Mouse (Mus musculus): Measurements from ENCODE around the gene Agpat3. TPM values are rescaled to one million over a fixed set of nuclear protein-coding genes. Genes with fewer than 3 reads are reported as not detected.
"Not testable (repeated sequence)": the region's sequence is repeated elsewhere in the genome, so short reads cannot be mapped to it uniquely, and the experiment has no call there.

The Agpat3 gene
- polyA plus RNA-seq, 1 experiment = 21.4 TPM

- TF ChIP-seq CTCF (IDR thresholded peaks at IDR 0.05; ENCODE audit: control insufficient read depth, insufficient read depth, low read length) (no peak), POLR2A (IDR thresholded peaks at IDR 0.05; ENCODE audit: borderline replicate concordance, control insufficient read depth, low read depth, low read length) (no peak)
- H3K4me3 ChIP-seq (replicated peaks; ENCODE audit: control insufficient read depth, low read depth, low read length) = no peak overlapping the region
- H3K4me1 ChIP-seq (ENCODE audit: control insufficient read depth, insufficient read depth, low read length) = peaks cover 4% of the 10 kb centered on the region
- peak overlapping the region; percentile 67 for H3K27ac ChIP-seq (ENCODE audit: control insufficient read depth, insufficient read depth, low read depth, low read length, poor library complexity)
- 4% methylated on average over 9 of the region's 9 CpGs for WGBS
Measured at GRCm38 (mm10) chr10:78366851-78367312, 14.6 kb upstream of the Agpat3 start.

GRCm38 (mm10) chr10:78366195-78366834 is 14.0 kb upstream of the Agpat3 start:
- Histone ChIP-seq H3K27ac (ENCODE audit: control insufficient read depth, insufficient read depth, low read depth, low read length, poor library complexity) (peak overlapping the region; percentile 67), H3K4me3 (replicated peaks; ENCODE audit: control insufficient read depth, low read depth, low read length) (no peak overlapping the region), H3K4me1 (ENCODE audit: control insufficient read depth, insufficient read depth, low read length) (peaks cover 4% of the 10 kb centered on the region)
- TF ChIP-seq POLR2A (IDR thresholded peaks at IDR 0.05; ENCODE audit: borderline replicate concordance, control insufficient read depth, low read depth, low read length) (no peak), CTCF (IDR thresholded peaks at IDR 0.05; ENCODE audit: control insufficient read depth, insufficient read depth, low read length) (no peak)
- WGBS = 54% methylated on average over 5 of the region's 5 CpGs

GRCm38 (mm10) chr10:78365555-78365954 is 13.3 kb upstream of the Agpat3 start:
- Histone ChIP-seq H3K4me1 (ENCODE audit: control insufficient read depth, insufficient read depth, low read length) (peaks cover 4% of the 10 kb centered on the region), H3K27ac (ENCODE audit: control insufficient read depth, insufficient read depth, low read depth, low read length, poor library complexity) (no peak overlapping the region), H3K4me3 (replicated peaks; ENCODE audit: control insufficient read depth, low read depth, low read length) (no peak overlapping the region)
- WGBS = 90% methylated on average over 6 of the region's 6 CpGs
- TF ChIP-seq CTCF (IDR thresholded peaks at IDR 0.05; ENCODE audit: control insufficient read depth, insufficient read depth, low read length) = no peak
- no peak for TF ChIP-seq POLR2A (IDR thresholded peaks at IDR 0.05; ENCODE audit: borderline replicate concordance, control insufficient read depth, low read depth, low read length)

DNA sequence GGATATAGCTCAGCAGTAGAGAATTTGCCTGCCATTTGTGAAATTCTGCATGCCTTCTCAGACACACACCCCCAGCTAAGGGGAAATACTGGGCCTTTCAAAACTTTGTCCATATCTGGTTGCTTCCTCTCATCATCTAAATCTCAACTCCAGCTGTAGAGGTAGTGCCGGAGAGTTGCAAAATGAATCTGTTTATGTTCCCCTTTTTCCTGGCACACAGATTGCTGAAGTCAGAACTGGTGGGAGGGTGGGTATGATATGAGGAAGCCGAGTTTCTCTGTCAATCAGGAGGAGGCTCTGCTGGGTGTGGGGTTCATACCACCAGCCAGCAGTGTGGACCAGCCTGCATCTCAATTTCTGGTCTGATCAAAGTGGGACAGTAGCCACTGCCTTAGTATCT is 11.8 kb upstream of the Agpat3 start:
- H3K4me3 ChIP-seq (replicated peaks; ENCODE audit: control insufficient read depth, low read depth, low read length) = no peak overlapping the region
- H3K27ac ChIP-seq (ENCODE audit: control insufficient read depth, insufficient read depth, low read depth, low read length, poor library complexity) = no peak overlapping the region
- no peak for TF ChIP-seq POLR2A (IDR thresholded peaks at IDR 0.05; ENCODE audit: borderline replicate concordance, control insufficient read depth, low read depth, low read length)
- no peak for TF ChIP-seq CTCF (IDR thresholded peaks at IDR 0.05; ENCODE audit: control insufficient read depth, insufficient read depth, low read length)
- 2% methylated on average over 2 of the region's 2 CpGs for WGBS
- H3K4me1 ChIP-seq (ENCODE audit: control insufficient read depth, insufficient read depth, low read length) = peaks cover 4% of the 10 kb centered on the region

DNA sequence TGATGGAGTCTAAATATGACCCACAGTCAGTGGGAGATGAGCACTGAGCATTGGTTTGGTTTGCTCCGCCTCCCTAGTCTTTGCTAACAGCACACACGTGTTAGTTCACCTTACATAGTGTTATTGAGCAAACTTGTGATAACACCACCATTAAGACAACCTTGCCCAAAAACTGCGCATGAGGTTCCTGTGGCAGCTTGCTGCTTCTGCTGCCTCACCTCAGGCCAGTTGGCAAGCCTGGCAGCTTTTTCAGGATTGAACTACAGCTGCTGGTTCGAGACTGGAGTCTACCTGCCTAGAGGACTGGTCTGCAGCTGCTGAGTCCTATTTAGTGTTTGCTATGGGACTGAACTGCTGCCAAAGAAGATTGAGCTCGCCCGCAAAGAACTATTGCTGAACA is 11.1 kb upstream of the Agpat3 start:
- Histone ChIP-seq H3K27ac (ENCODE audit: control insufficient read depth, insufficient read depth, low read depth, low read length, poor library complexity) (no peak overlapping the region), H3K4me1 (ENCODE audit: control insufficient read depth, insufficient read depth, low read length) (peaks cover 3% of the 10 kb centered on the region; the same call in 1 of the 2 replicates), H3K4me3 (replicated peaks; ENCODE audit: control insufficient read depth, low read depth, low read length) (no peak overlapping the region)
- WGBS = 73% methylated on average over 6 of the region's 6 CpGs
- TF ChIP-seq CTCF (IDR thresholded peaks at IDR 0.05; ENCODE audit: control insufficient read depth, insufficient read depth, low read length) (no peak), POLR2A (IDR thresholded peaks at IDR 0.05; ENCODE audit: borderline replicate concordance, control insufficient read depth, low read depth, low read length) (no peak)

GRCm38 (mm10) chr10:78361951-78362350 is 9.7 kb upstream of the Agpat3 start:
- H3K4me3 ChIP-seq (replicated peaks; ENCODE audit: control insufficient read depth, low read depth, low read length) = no peak overlapping the region
- WGBS = 76% methylated on average over 2 of the region's 2 CpGs
- TF ChIP-seq CTCF (IDR thresholded peaks at IDR 0.05; ENCODE audit: control insufficient read depth, insufficient read depth, low read length) (no peak), POLR2A (IDR thresholded peaks at IDR 0.05; ENCODE audit: borderline replicate concordance, control insufficient read depth, low read depth, low read length) (no peak)
- H3K4me1 ChIP-seq (ENCODE audit: control insufficient read depth, insufficient read depth, low read length) = peaks cover 3% of the 10 kb centered on the region; the same call in 1 of the 2 replicates
- no peak overlapping the region for H3K27ac ChIP-seq (ENCODE audit: control insufficient read depth, insufficient read depth, low read depth, low read length, poor library complexity)

- Histone ChIP-seq H3K4me3 (replicated peaks; ENCODE audit: control insufficient read depth, low read depth, low read length) (no peak overlapping the region), H3K4me1 (ENCODE audit: control insufficient read depth, insufficient read depth, low read length) (no peaks in the 10 kb centered on the region; the same call in 1 of the 2 replicates), H3K27ac (ENCODE audit: control insufficient read depth, insufficient read depth, low read depth, low read length, poor library complexity) (no peak overlapping the region)
- 80% methylated on average over 3 of the region's 3 CpGs for WGBS
- TF ChIP-seq CTCF (IDR thresholded peaks at IDR 0.05; ENCODE audit: control insufficient read depth, insufficient read depth, low read length) (no peak), POLR2A (IDR thresholded peaks at IDR 0.05; ENCODE audit: borderline replicate concordance, control insufficient read depth, low read depth, low read length) (no peak)
Measured at GRCm38 (mm10) chr10:78360290-78360711, 8.0 kb upstream of the Agpat3 start.

DNA sequence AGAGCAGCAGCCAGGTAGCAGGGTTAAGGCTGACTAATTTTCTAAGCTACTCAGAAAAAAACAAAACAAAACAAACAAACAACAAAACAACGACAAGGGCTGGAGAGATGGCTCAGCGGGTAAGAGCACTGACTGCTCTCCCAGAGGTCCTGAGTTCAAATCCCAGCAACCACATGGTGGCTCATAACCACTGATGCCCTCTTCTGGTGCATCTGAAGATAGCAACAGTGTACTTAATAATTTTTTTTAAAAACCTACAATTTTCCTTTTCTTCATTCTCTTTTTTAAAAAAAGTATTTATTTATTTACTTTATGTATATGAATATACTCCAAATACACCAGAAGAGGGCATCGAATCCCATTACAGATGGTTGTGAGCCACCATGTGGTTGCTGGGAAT is 6.7 kb upstream of the Agpat3 start:
- not testable (repeated sequence) for H3K4me3 ChIP-seq (replicated peaks; ENCODE audit: control insufficient read depth, low read depth, low read length); H3K4me1 ChIP-seq (ENCODE audit: control insufficient read depth, insufficient read depth, low read length)
- 83% methylated on average over 3 of the region's 3 CpGs for WGBS

GRCm38 (mm10) chr10:78358266-78358665 is 6.0 kb upstream of the Agpat3 start:
- Histone ChIP-seq H3K4me3 (replicated peaks; ENCODE audit: control insufficient read depth, low read depth, low read length) (no peak overlapping the region), H3K27ac (ENCODE audit: control insufficient read depth, insufficient read depth, low read depth, low read length, poor library complexity) (no peak overlapping the region), H3K4me1 (ENCODE audit: control insufficient read depth, insufficient read depth, low read length) (no peaks in the 10 kb centered on the region; the same call in 1 of the 2 replicates)
- no peak for TF ChIP-seq CTCF (IDR thresholded peaks at IDR 0.05; ENCODE audit: control insufficient read depth, insufficient read depth, low read length)
- no peak for TF ChIP-seq POLR2A (IDR thresholded peaks at IDR 0.05; ENCODE audit: borderline replicate concordance, control insufficient read depth, low read depth, low read length)
- 80% methylated on average over 4 of the region's 4 CpGs for WGBS

More for the DNA sequence above, 6.7 kb upstream of the Agpat3 start:
- H3K27ac ChIP-seq (ENCODE audit: control insufficient read depth, insufficient read depth, low read depth, low read length, poor library complexity) = not testable (repeated sequence)
